Mouse (Mus musculus) A20 (cell line): ENCODE results near the gene Ddhd1.

Experiments used
- DNase-seq: peaks from one replicate; pipeline ENCODE4 v3.0.0-alpha.2; 2011; ENCODE audit warnings: low read depth, low spot score

Gene Ddhd1

DNA sequence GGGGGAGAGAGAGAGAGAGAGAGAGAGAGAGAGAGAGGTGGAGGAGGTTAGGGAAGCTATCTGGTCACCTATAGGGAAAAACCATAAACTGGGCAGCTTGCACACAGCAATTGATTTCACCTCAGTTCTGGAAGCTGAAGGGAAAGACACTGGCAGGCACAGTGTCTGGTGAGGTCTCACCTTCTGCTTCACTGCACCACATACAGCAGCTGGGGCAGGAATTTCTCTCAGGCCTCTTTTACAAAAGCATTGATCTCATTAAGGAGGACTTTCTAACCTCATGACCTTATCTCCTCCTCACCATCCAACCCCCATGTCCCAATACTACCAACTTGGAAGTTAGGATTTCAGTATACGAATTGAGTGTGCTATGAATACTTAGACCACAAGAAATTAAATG, 13.2 kb downstream of the Ddhd1 start:
- no peak for DNase-seq

DNA sequence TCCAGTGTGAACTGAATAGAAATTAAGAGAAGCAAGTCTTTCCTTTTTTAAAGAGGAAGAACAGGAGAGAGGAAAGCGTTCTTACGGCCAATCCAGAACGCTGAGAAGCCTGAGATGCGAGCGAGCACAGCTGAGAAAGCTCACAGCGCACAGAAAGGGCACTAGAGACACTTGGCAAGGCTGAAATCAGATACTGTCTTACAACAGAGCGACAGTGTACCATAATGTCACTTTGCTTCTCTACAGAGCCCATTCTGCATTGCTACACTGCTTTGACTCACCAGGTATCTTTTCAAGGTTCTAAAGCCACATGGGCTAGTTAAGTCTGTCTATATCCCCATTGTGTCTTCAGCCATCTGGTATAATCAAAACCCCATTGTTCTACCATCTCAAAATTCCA, 13.7 kb downstream of the Ddhd1 start:
- no peak for DNase-seq

DNA sequence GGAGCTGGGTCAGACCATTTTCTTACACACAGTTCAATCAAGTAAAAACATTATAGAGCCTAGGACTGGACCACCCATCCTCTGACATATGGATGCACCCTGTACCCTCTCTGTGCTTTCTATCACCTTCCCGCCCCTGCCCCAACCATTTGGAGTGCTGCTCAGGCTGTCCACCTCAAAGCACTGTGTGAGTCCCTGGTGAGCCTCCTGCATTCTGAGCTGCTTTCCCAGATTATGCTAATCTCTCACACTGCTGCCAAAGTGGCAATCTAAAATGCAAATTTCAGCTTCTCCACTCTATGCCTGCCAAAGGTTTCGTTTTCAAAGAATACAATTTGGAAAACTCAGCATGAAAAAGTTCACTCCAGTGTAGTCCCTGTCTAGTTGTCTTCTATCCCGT, 14.5 kb downstream of the Ddhd1 start:
- DNase-seq, result no peak

DNA sequence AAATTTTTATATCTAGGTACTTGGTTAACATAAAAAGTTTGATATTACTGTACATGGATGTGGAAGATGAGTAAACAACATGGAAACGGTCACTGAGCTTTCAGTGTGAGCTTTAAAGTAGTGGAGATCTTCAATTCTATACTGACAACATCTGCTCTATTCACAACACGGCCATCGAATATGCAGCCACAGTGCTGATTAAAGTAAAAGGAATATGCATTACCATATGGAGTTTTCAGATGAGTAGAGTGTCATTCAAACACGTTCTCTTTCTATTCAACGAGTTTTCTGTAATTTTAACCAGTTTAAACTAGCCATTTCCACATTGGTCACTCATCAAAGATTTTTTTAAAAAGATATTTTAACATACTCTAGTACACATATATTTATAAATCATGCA, 15.1 kb downstream of the Ddhd1 start:
- DNase-seq, result no peak

DNA sequence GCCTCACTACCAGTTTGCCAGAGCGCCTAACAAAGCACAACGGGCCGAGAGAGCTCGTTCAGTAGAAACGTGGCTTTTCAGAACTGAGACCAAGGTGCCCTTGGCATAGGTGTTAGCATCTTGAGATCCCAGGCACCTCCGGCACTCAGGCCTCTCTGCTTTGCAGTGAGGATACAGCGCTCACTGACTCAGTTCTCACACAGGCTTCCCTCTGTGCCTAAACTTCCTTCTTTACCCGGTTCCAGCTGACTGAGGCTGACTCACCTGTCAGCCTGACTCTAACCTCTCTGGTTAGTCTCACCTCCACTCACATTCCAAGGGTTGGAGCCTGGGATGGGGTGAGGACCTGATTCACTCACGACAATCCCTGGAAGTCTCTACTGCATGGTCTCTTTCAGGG, 15.7 kb downstream of the Ddhd1 start:
- DNase-seq, result no peak

DNA sequence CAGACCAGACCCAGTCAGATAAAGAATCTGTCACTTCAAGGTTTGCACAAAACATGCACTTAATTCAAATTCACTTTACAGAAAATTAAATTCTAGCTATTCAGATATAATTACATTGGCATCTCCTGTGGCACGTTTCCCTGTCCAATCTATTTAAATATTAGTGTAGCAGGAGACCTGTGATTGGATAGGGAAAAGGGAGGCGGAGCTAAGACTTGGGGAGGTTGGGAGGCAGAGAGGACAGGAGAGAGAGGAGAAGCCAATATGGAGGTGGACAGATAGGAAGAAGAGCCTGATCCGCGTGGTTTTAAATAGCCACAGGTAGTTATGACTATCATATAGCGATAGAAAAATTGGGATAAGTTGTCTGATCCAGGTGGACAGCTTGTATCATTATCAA, 19.2 kb downstream of the Ddhd1 start:
- no peak for DNase-seq

DNA sequence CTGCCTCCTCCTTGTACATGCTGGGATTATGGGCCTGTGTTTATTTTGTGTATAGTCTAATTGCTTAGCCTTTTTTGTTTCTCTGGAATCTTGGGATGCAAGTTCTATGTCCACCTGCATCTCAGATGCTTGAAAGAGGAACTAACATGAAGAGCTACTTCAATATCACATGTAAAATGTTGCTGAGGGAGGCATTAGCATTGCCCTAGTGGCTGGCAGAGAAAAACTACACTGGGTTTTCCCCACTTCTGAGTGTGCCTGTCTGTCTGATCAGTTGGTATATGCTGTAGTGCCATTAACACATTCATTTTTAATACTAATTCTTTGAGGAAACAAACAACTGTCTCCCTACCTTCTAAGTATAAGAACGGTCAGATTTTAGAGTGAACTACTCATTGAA, 22.4 kb downstream of the Ddhd1 start:
- DNase-seq, result peak; percentile 51

DNA sequence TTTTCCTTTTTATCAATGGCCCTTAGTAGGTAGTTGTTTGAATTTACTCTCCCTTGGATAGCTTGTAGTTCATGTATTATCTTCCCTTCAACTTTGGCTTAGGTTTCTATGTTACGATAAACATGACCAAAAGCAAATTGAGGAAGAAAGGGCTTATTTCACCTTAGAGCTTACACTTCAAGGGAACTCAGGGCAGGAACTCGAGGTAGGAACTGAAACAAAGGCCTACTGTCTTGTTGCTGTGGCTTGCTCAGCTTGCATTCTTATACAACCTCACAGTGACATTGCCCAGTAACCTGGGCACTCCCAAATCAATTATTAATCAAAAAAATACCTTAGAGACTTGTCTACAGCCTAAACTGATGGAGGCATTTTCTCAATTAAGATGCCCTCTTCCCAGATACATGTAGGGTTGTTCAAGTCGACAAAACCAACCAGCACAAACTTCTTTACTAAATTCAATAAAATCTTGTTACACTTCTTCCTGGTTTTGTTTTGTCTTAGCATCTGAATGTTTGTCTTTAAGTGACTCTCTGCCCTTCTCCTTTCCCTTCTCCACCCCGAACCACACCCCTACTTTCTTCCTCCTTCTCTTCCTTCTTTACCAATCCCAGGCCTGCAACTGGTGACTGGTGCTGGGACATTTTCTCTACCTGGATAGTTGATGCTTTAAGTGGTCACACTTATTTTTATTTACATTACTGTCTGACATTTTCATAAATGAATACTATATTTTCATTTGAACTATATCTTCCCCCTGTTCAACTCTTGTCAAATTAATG, 25.0 kb downstream of the Ddhd1 start:
- DNase-seq, result peak; percentile 36

DNA sequence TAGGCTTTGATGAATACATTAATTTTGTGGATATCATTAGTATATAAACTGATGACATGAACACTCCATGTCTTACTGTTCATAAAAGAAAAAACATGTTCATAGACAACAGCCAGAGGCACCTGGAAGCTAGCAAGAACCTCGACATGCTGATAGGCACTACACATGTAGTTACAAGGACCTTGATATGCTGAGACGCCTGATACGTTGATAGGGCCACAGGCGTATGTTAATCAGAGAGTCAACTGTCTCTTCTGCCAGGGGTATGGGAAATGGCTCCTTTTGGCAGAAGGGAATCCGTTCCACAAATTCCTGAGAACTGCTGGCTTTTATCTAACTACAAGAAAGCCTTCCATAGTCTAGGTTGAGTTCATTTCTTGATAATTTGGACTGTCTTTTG, 27.4 kb downstream of the Ddhd1 start:
- no peak for DNase-seq

DNA sequence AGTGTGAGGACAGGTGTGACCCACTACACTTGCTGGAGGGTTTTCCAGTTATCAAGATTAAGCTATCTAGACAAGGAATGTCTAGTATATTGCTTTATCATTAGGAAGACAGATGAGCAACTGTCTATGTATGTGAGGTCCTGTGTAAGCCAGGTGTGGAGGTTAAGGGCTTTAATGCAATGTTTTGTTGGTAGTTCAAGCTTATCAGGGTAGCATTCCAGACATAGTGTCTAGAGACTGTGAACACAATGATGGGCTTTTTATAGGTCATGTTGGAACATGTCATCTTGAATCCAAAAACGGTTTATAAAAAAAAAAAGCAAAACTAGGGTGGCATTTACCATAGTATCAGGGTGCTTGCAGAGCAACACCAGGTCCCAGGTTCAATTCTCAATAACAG, 28.0 kb downstream of the Ddhd1 start:
- DNase-seq, result no peak

DNA sequence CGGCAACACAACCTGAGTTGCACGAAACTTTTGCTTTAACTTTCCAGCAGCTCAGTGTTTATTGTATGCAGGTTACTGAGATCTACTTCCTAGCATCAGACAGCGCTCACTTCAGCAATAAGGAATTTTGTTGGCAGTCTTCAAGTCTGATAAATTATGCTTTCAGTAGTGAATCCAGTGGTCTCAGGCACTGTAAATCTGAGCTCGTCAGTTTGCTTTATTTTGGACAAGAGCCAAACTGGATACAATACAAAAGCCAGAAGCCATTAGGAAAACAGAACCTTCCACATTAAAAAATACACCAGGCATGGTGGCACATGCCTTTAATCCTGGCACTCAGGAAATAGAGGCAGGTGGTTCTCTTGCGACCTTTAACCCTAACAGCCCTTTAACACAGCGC, 39.6 kb downstream of the Ddhd1 start:
- DNase-seq, result no peak

DNA sequence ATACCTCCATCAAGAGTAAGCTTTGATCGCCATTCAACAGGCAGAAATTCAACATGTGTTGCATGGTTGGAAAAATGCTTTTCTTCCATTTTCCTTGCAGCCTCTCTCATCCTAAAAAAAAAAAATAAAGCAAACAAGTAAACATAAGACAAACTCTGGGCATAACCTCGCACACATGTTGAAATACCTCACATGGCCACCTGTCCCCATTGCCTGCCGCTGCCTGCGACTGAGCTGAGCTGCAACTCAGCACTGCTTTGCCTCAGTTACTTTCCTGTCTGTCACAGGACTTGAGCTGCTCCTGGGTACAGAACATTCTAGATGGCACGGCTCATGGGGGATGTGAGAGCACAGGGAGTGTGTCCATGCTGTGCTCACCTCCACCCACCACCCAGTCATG, 41.4 kb downstream of the Ddhd1 start:
- DNase-seq, result no peak

DNA sequence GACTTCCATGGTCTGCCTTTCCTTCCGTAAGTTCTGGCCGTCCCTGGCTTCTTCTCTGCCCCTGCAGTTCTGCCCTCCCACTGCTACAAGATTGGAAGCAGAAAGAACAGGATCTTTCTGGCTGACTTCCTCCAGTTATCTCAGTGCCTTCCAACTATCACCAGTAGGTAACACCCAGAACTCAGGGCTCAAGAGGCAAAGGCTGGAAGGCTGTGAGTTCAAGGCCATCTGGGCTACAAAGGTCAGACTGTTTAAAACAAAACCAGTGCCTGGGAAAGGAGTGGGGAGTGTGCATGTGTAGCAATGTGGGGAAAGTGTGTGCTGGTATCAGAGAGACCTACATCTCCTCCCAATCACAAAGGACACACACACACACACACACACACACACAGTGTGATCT, 42.2 kb downstream of the Ddhd1 start:
- DNase-seq, result no peak

DNA sequence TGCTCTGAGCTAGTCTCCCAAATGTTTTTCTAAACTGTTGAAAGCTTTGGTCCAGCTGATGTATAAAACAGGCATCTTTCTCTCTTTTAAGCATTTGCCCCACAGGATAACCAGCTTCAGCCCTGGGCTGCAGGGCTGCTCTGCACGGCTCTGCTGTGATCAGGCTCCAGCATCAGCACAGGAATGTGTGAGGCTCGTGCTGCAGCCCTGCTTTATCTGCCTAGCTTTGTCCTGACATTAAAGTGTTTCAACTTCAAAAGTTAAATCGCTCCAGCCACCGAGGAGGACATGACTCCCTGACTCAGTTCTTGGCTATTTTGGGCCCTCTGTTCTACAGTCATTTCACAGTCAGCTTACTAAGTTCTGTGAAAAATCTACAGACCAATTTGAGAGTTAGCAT, 43.1 kb downstream of the Ddhd1 start:
- DNase-seq, result no peak

DNA sequence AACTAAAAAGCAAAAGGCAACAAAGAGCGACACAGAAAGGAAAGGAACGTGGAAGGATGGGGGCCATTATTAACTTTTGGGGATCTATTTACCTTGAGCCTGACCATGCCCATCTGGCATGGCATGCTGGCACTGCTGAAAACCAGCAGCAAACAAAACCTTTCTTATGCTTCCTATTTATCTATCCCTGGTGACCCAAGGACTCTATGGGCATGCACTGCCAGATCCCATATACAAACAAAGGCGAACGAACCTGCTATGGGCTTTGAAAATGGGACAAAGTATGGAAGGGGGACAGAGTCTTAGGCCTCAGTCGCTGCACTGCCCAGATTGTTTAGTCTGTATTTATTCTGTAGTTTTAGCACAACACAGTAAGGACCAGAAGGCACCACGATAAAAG, 43.5 kb downstream of the Ddhd1 start:
- no peak for DNase-seq

DNA sequence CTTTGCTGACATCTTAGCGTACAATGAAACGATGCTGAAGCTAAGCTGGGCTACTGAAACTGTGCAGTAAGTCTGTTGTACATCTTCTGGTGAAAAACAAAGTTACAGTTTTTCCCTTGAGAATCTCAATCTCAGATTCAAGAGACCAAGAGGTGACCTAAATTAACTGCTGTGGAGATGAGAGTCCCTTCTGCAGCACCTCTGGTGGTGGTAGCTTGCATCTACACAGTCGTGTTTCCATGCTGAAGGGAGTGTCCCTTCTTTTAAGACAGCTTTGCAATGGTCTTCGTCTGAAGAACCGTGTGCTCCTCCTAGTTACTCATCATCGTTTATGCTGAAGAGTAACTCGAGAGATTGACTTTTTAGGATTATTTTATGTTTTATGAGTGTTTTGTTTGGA, 46.3 kb downstream of the Ddhd1 start:
- no peak for DNase-seq

DNA sequence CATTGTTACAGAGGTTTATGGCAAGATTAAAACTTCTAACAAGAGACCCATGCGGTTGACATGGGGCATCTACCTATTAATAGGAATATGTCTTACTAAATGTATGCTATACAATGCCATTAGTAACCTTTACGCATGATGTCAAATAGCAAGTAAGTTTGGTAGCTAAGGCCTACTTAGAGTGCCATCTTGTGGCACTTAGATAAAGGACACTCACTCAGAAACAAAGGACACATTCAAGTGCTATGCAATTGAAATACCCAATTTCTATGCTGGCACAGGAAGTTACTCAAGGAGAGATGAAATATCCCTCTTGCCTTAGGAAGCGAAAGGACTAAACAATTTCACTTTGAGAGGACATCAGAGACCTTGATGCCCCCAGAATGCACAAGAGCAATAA, 55.9 kb downstream of the Ddhd1 start:
- peak; percentile 27 for DNase-seq

DNA sequence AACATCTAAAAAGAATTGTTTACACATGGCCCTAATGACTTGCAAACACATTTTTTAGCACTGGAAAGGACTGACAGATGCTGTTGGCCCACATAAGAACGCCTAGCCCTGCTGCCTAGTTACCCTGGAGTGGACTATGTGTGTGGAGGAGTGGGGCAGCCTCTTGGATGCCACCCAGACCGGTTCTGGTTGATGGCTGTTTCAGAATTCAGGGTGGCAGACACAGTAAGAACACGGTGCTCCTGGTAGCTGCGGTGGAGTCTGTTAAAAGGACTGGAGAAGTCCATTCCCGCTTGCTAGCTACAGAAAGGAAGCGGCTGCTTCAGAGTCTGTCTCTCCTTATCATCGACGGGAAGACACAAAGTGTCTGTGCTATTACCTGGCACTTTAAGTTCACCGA, 57.4 kb downstream of the Ddhd1 start:
- DNase-seq, result no peak

DNA sequence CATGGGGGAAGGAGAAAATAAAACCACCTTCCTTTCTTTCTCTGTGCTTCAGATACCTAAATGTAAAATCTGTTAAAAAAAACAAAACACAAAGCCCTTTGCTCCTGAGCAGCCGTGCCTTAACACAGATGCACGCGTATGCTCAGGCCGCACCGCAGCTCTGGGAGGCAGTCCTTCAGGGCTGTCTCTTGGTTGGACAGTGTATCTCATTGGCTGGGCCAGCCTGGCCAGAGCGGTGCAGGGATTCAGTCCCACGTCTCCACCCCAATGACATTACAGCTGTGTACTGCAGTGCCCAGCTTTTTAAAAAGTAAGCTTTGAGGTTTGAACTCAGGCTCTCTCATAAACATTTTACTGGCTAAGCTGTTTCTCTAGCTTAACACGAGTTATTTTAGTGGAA, 60.1 kb downstream of the Ddhd1 start:
- no peak for DNase-seq

DNA sequence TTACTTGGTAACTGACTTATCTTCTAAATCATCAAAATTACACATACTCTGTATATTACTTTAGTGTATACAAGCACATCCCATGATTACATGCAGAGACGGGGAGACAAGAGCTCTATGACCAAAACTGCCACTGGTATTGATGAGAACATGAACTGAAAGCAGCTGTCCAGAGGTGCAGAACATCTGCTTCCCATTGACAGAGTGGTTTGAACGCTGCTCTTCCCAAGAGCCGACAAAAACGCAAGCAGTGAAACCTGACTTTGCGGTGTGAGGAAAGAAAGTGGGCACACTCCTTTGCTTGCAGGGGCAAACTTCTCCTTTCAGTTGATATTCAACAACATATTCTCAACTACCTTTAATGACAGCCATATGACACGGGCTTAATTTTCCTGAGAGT, 64.7 kb downstream of the Ddhd1 start:
- DNase-seq, result no peak

DNA sequence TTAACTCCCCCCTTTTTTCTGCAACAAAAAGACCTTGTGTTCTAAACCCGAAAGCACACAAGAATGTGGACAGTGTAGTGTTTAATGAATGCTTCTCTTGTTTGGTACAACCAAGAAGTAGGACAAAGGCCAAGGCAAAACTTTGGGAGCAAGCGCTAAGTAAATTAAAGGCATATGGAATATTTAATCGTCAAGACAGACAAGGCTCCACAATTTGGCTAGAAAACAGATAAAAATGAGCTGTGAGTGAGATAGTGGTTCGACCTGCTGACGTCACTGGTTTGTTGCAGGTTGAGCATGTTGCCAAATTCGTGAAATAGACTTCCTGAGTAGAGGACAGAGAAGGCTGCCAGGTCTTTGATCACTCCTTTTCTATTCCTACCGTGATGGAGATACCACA, 69.5 kb downstream of the Ddhd1 start:
- DNase-seq, result no peak

DNA sequence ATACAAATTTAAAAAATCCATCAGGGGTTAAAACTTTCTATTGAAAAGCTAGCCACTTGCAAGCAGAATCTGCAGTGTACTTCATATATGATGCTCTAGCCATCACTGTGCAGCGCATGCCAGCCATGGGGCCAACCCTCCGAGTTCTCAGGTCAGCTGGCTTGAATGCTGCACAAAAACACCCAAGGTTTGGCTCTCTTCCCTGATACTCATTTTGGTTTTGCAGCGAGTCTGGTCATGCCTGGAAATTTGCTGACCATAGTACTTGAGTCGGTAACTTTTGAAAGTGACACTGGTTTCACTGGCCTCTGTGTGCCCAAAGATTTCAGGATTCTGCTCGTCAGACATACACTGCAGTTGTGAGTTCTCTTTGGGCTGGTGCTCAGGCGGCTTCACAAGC, 70.4 kb downstream of the Ddhd1 start:
- no peak for DNase-seq

DNA sequence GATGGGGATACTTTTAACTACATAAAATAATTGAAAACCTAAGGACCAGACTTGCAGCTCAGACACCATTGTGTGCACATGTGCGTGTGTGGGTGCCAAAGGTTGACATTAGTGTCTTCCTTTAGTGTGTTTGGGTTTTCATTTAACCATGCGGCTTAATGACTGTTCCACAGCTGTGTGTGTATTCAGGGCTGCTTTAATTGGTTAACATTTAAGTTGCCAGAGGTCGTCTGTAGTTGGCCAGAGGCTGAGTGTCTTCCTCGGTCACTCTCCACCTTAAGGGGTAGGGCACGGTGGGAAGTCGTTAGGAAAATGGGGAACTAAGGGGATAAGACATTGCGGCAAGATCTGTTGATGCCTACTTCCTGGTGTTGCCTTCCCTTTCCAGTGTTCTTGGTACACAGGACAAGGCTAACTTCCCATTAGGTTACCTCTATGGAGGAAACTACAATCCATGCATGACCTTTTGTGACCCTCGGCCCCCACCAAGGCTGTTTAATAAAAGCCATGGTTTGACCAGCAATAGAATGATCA, 74.4 kb downstream of the Ddhd1 start:
- no peak for DNase-seq
